Mouse (Mus musculus) kidney, adult 2 months (tissue): ENCODE measurements around the gene Plekhg6.

Experiments
- CTCF ChIP-seq: fragments of 200-500 bp; conservative IDR thresholded peaks from 2 replicates; pipeline ENCODE4 v1.5.1; 2011; ENCODE audit warnings: low read depth, mild to moderate bottlenecking, control low read depth, low read length, moderate library complexity, mixed read lengths; ENCODE audit not compliant: insufficient read depth, insufficient read length
- POLR2A ChIP-seq: fragments of 200-500 bp; IDR thresholded peaks from one replicate; pipeline ENCODE4 v1.6.1; 2011; ENCODE audit warnings: low read depth, low read length, control low read depth

DNA sequence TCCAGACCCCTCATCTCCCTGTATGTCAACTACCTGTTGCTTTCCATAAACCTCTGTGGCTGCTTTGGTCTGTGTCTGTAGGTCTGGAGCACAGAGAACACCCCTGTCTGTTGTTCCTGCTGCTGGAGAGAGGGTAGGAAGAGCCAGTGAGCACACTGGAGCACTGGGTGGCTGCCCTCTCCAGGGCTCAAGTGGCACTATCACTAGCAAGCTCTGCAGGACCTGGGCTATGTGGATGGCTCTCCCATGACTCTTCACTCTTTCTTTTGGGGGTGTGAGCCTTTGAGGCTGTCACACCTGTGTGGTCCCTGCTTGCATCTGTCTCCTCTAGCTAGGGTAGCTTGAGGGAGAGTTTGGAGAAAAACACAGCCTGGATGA lies 60.7 kb downstream of the Plekhg6 start:
- no peak for TF ChIP-seq CTCF
- TF ChIP-seq POLR2A = no peak
